Mouse (Mus musculus) B cell, adult (primary cell): ENCODE measurements around the gene Snap91. TPM values are rescaled to one million over a fixed set of nuclear protein-coding genes. Genes with fewer than 3 reads are reported as not detected.

ENCODE experiments used
- total RNA-seq: library from RNA; stranded (reverse); gene quantifications from 4 replicates; pipeline ENCODE4 v1.2.4, GENCODE M21; 2023; ENCODE audit not compliant: inconsistent age

The Snap91 gene
- total RNA-seq, result not detected in 4 replicates

DNA sequence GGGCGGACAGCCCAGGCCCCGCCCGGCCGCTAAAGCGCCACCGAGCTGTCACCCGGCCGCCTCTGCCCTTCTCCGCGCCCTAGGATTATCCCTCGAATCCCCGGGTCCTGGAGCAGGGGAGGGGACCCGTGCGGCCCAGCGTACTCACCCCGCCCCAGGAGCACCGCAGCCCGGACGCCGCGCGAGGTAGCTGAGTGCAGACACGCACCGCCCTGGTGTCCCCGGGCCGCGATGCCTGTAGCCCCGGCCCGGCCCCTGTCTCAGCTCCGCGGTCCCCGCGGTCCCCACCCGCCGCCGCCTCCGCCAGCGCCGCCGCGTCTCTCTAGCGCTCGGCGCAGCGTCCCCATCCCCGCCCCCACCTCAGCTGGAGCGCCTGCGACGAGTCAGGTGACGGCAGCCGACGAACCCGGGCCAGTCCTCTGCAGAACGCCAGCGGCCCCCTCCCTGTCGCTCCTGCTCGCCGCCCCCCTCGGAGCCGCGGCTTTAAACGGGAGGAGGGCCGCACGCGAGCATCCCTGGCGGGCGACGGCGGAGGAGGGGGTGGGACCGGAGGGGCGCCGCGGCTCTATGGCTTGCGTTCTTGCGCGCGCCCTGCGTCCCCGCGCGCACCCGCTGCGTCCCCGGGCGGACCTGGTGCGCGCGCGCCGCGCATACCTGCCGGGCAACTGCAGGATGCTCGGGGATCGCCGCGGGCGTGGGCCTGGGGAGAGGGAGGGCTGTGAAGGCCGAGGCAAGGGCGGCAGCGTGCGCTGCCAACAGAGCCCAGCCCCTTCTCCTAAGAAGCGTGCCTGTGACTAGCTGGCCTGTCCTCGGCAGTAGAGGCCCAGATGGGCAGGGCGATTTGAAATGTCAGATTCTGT is at the start of gene Snap91:
Snap91 (minus strand) TSS at position 542 of the 860 bp plus-strand sequence.

DNA sequence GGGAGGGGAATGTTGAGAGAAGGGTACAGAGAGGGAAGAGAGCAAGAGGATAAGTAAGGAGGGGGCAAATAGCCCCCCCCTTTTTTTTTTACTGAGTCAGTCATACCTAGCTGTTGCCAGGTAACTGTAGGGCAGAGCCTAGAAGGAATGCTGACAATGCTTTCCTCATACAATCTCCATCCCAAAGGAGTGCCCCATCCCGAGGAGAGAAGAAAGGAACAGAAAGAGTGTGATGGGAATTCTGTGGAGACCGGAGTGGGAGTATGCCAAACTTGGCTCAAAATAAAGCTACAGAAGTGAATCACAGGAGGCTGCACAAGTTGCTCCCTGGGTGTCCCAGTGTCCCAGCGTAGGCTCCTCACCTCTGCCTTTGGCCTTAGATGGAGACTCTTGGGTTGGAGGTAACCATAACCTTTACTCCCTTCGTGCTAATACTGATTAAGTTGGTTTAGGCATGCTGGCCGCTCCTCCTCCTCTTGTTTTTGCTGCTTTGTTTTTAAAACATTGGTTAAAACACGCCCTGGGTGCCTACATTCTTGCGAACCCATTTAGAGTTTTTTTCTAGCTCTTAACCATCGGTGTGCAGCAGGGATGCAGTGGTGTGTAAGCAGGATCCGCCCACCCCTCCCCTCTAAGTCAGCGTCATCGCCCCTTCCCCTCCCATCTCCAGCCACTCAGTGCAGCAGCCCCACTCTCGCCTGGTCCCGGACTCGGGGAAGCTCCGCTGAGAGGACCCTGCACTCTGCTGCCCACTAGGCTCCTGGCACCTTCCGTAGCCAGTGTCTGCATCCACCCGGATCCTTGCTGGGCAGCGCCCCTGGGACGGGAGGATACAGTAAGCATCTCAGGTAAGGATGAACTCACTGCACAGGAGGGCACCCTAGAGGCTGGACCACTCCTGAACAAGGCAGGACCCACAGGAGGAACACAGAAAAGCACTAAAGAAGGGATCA is 137.2 kb downstream of the Snap91 start, which contains the start of gene Prss35:
Prss35 (plus strand) TSS at position 691 of the 953 bp plus-strand sequence.

Other genes starting within 250 kb of the Snap91 start
- not detected in 4 replicates for gene Me1, start 184.7 kb downstream of the Snap91 start, total RNA-seq
- not detected in 4 replicates for gene Prss35, start 137.0 kb downstream of the Snap91 start, total RNA-seq
- not detected in 4 replicates for gene Ripply2, start 134.9 kb upstream of the Snap91 start, total RNA-seq
- 56.0 to 68.2 TPM (median 61.0 TPM) in 4 replicates for gene Cyb5r4, start 141.4 kb upstream of the Snap91 start, total RNA-seq